Mouse (Mus musculus) brain, embryonic 14.5 days (tissue): Measurements from ENCODE around the gene Olfr520.

Experiments
- CTCF ChIP-seq: fragments of 200-500 bp; IDR thresholded peaks from 2 replicates; pipeline ENCODE4 v1.5.1; 2012; ENCODE audit warnings: inconsistent platforms, mild to moderate bottlenecking, moderate library complexity, borderline replicate concordance; ENCODE audit not compliant: insufficient read depth, insufficient read length; ENCODE audit errors: extremely low read depth
- POLR2A ChIP-seq: fragments of 200-500 bp; IDR thresholded peaks from 2 replicates; pipeline ENCODE4 v1.6.1; 2012; ENCODE audit warnings: mild to moderate bottlenecking, inconsistent platforms, borderline replicate concordance; ENCODE audit not compliant: poor library complexity, insufficient read depth, insufficient read length, severe bottlenecking; ENCODE audit errors: extremely low read depth

- TF ChIP-seq POLR2A: no peak
- TF ChIP-seq CTCF: no peak
Observed at GRCm38 (mm10) chr7:99706341-99707037, 23.6 kb upstream of the Olfr520 start.
